Mouse (Mus musculus) limb, embryonic 14.5 days (tissue): ENCODE results near the gene Pacrg. TPM values are rescaled to one million over a fixed set of nuclear protein-coding genes. Genes with fewer than 3 reads are reported as not detected.
A peak's percentile ranks its signal among the peaks of the same experiment; 100 is the strongest.

ENCODE experiments used
- ATAC-seq: fragments of 200-750 bp; cut with Nextera tagmentation; 2 replicates; pipeline ENCODE4 v1.8.0; 2017; ENCODE audit warnings: low read depth, moderate number of reproducible peaks, moderate TSS enrichment; ENCODE audit not compliant: low FRiP score
- DNase-seq: peaks from one replicate; pipeline ENCODE4 v3.0.0-alpha.2; 2015; ENCODE audit warnings: low spot score
- H3K27ac ChIP-seq: fragments of 300-500 bp; sonication (generic); replicated peaks from 2 replicates; pipeline ENCODE4 v1.5.1; 2014; ENCODE audit warnings: low read depth, mild to moderate bottlenecking, low read length, moderate library complexity, mixed read lengths
- H3K27me3 ChIP-seq: fragments of 300-500 bp; sonication (generic); 2 replicates; pipeline ENCODE4 v1.6.1; 2014; ENCODE audit warnings: low read length, mixed read lengths; ENCODE audit not compliant: control insufficient read depth, insufficient read depth
- H3K36me3 ChIP-seq: fragments of 300-500 bp; sonication (generic); 2 replicates; pipeline ENCODE4 v1.6.1; 2014; ENCODE audit warnings: mild to moderate bottlenecking, low read length, moderate library complexity, mixed read lengths; ENCODE audit not compliant: control insufficient read depth, insufficient read depth
- H3K4me1 ChIP-seq: fragments of 300-500 bp; sonication (generic); 2 replicates; pipeline ENCODE4 v1.6.1; 2014; ENCODE audit warnings: antibody characterized with exemption, low read length, mixed read lengths; ENCODE audit not compliant: control insufficient read depth, insufficient read depth
- H3K4me2 ChIP-seq: fragments of 300-500 bp; sonication (generic); replicated peaks from 2 replicates; pipeline ENCODE4 v1.6.1; 2014; ENCODE audit warnings: low read depth, mild to moderate bottlenecking, low read length, moderate library complexity; ENCODE audit not compliant: severe bottlenecking
- H3K4me3 ChIP-seq: fragments of 300-500 bp; sonication (generic); replicated peaks from 2 replicates; pipeline ENCODE4 v1.5.1; 2014; ENCODE audit warnings: low read length
- H3K9ac ChIP-seq: fragments of 300-500 bp; sonication (generic); 2 replicates; pipeline ENCODE4 v1.6.1; 2014; ENCODE audit warnings: mild to moderate bottlenecking, low read depth, low read length, moderate library complexity; ENCODE audit not compliant: severe bottlenecking
- H3K9me3 ChIP-seq: fragments of 300-500 bp; sonication (generic); 2 replicates; pipeline ENCODE4 v1.6.1; 2016; ENCODE audit warnings: low read length; ENCODE audit not compliant: control insufficient read depth
- POLR2A ChIP-seq: fragments of 200-500 bp; IDR thresholded peaks from 2 replicates; pipeline ENCODE4 v1.8.0; 2012; ENCODE audit warnings: inconsistent platforms, mild to moderate bottlenecking, moderate library complexity, borderline replicate concordance; ENCODE audit not compliant: insufficient read depth, insufficient read length; ENCODE audit errors: extremely low read depth
- WGBS: fragments of 180-500 bp; shearing (Covaris S2); extraction: QIAGEN DNeasy Blood & Tissue Kit; methylation state at CpG from one replicate; pipeline ENCODE4 v1.1.7; 2014; 5-methylcytosine and 5-hydroxymethylcytosine counted together
- polyA plus RNA-seq, 2 experiments: library from polyadenylated mRNA; depleted of rRNA in 1 of 2; stranded (reverse) in 1 of 2; unstranded in 1 of 2; fragments of >200 nt; fragmentation: Nextera tagmentation in 1 of 2; extraction: Ambion mirVana in 1 of 2; gene quantifications; 2 replicates each; pipeline versions ENCODE4 v1.2.1 to v1.2.3; 2012 to 2014

Gene Pacrg
- polyA plus RNA-seq, 2 experiments, result 0.99 to 1.3 TPM

DNA sequence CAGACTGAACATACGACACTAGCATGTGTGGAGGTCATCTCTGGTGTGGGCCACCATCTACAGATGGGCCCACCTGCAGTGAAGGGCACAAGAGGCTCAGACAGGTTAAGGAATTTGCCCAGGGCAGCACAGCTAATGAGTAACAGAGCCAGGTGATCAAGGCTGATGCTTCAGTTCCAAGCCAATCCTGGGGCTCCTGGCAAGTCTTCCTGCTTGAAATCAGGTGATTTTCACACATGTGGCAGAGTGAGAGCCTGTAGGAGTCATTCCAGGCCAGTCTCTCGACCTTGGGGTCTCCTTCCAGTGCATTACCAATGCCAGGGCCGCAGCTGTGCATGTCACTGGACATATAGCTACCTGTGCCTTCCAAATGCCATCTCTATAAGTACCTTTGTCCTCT, 438.6 kb downstream of the Pacrg start:
- TF ChIP-seq POLR2A, result no peak
- Histone ChIP-seq H3K36me3 (no peaks in the 10 kb centered on the region), H3K27me3 (no peaks in the 10 kb centered on the region), H3K27ac (no peak overlapping the region), H3K9me3 (no peaks in the 10 kb centered on the region), H3K9ac (no peak overlapping the region), H3K4me2 (no peak overlapping the region), H3K4me3 (no peak overlapping the region), H3K4me1 (peaks cover 28% of the 10 kb centered on the region)
- no peak for DNase-seq
- no peak for ATAC-seq
- 68% methylated on average over 3 of the region's 3 CpGs for WGBS

DNA sequence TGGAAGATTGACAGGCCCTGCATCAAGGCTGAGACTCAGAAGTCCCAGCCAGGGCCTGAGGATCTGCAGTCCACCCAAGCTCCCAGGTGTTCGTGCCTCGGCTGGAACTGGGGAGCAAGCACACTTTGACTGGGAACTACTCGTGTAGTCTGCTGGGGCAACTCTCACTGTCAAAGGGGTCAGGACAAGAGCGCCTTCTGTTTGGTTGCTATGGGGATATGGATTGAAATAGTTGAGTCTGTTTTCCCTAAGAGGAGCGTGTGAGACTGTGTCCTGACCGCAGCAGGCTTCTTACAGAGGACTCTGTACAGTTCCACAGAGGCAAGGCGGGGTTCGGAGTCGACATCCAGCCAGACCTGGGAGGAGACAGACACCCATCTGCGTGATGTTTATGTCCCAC, 440.4 kb downstream of the Pacrg start:
- H3K9ac ChIP-seq, result no peak overlapping the region
- WGBS, result 70% methylated on average over 10 of the region's 10 CpGs
- ATAC-seq (no peak), DNase-seq (no peak)
- peak overlapping the region; percentile 70 for H3K27ac ChIP-seq
- no peaks in the 10 kb centered on the region for H3K27me3 ChIP-seq
- peaks cover 28% of the 10 kb centered on the region for H3K4me1 ChIP-seq
- no peak overlapping the region for H3K4me2 ChIP-seq
- no peaks in the 10 kb centered on the region for H3K9me3 ChIP-seq
- H3K4me3 ChIP-seq, result no peak overlapping the region
- H3K36me3 ChIP-seq, result no peaks in the 10 kb centered on the region
- no peak for TF ChIP-seq POLR2A

DNA sequence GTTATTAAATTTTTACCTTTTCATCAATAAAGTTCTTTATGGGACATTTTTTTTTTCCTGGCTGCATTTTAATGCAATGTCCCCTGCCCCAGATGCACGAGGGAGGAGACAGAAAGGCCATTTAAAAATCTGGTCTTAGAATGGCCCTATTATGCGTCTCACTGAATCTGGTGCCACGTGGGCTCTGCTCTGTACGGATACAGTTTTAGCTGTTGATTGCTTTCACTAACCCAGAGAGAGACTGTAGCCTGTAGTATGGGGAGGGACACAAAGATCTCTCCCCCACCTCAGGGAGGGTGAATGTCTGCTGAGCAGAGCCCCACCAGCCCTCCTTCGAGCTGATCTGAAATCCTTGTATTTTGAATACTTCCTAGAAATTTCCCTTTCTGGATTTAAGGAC, 441.2 kb downstream of the Pacrg start:
- H3K27ac ChIP-seq, result peak overlapping the region; percentile 70
- ATAC-seq, result 0 out of 2 replicates have a peak, but pooled peaks have one; percentile 9
- no peaks in the 10 kb centered on the region for H3K9me3 ChIP-seq
- peaks cover 28% of the 10 kb centered on the region for H3K4me1 ChIP-seq
- H3K9ac ChIP-seq, result no peak overlapping the region
- H3K36me3 ChIP-seq, result no peaks in the 10 kb centered on the region
- TF ChIP-seq POLR2A, result no peak
- 31% methylated on average over 5 of the region's 5 CpGs for WGBS
- peak; percentile 56 for DNase-seq
- H3K4me3 ChIP-seq, result no peak overlapping the region
- no peaks in the 10 kb centered on the region for H3K27me3 ChIP-seq
- H3K4me2 ChIP-seq, result no peak overlapping the region

DNA sequence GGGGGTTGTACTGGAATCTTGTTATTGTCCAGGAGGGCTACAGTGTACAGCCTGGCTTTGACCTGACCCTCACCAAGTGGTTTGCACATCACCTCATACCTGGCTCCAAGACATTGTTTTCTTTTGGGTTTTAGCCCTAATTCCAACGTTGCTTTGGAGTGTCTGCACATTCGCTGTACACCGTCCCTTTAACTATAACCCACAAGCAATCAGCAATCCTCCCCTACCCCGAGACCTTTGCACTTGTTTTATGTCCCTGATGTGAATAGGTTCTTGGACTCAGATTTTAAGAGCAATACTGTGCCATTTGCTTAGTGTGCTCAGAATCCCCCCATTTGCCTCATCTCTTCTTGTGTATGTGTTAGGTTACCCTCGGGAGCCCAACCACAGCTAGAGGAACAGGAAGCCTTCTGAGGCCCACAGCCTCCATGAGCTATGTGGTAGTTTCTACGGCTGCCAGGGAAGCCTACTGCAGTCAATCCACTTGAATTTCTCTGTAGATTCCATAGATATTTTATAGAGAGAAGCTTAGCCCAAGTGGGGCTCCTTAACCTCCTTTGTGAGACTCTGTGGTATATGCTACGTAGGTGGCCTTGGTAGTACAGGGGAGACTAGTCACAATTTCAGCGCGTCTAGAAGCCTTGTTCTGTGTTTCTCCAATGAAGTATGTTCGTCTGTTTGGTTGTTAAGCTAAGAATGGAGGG, 442.0 kb downstream of the Pacrg start:
- H3K36me3 ChIP-seq, result no peaks in the 10 kb centered on the region
- H3K27ac ChIP-seq, result peak overlapping the region; percentile 70
- DNase-seq (peak; percentile 67), ATAC-seq (peak; percentile 76)
- no peaks in the 10 kb centered on the region for H3K27me3 ChIP-seq
- H3K4me2 ChIP-seq, result peak overlapping the region; percentile 4; the same call in 1 of the 2 replicates
- no peak overlapping the region for H3K9ac ChIP-seq
- TF ChIP-seq POLR2A, result no peak
- 40% methylated on average over 10 of the region's 10 CpGs for WGBS
- no peak overlapping the region for H3K4me3 ChIP-seq
- H3K4me1 ChIP-seq, result peaks cover 28% of the 10 kb centered on the region
- H3K9me3 ChIP-seq, result no peaks in the 10 kb centered on the region

DNA sequence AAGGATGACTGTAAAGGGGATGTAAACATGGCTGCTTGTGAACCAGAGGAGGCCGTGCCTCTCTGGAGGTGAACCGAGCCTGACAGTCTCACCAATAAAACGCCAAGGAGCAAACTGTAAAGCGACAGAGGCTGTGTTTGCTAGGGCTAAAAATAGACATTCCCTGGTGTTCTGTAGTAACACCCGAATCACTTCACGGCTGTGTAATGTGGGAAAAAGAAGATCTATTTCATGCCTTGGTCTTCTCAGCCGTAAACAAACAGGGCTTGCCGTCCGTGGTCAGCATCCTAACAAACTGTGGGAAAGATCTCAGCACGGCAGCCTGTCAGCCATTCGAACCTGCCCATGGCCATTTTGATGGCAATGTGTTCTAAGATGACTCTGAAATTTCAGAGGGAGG, 442.8 kb downstream of the Pacrg start:
- Histone ChIP-seq H3K4me1 (peaks cover 28% of the 10 kb centered on the region), H3K4me2 (no peak overlapping the region), H3K27me3 (no peaks in the 10 kb centered on the region), H3K27ac (peak overlapping the region; percentile 70; the same call in 1 of the 2 replicates), H3K9me3 (no peaks in the 10 kb centered on the region), H3K9ac (no peak overlapping the region), H3K36me3 (no peaks in the 10 kb centered on the region), H3K4me3 (no peak overlapping the region)
- no peak for DNase-seq
- 32% methylated on average over 11 of the region's 11 CpGs for WGBS
- peak; percentile 6; the same call in 1 of the 2 replicates for ATAC-seq
- TF ChIP-seq POLR2A, result no peak
